Mouse (Mus musculus) c-Kit-positive CD71-negative TER-119-negative erythroid progenitor cells, embryonic 14.5 days (primary cell): ENCODE measurements around the gene Wdr63.
A peak's percentile ranks its signal among the peaks of the same experiment; 100 is the strongest.

Experiments used
- DNase-seq: peaks from one replicate; pipeline ENCODE4 v3.0.0-alpha.2; 2013; ENCODE audit warnings: low read depth

Gene Wdr63

GRCm38 (mm10) chr3:146122125-146122420 is 14.1 kb upstream of the Wdr63 start:
- no peak for DNase-seq

- no peak for DNase-seq
Observed at GRCm38 (mm10) chr3:146121310-146122124, 13.6 kb upstream of the Wdr63 start.

- no peak for DNase-seq
Observed at GRCm38 (mm10) chr3:146117997-146118457, 10.1 kb upstream of the Wdr63 start.

GRCm38 (mm10) chr3:146117258-146117996 is 9.5 kb upstream of the Wdr63 start, which contains the start of gene Mcoln3:
TSS of gene Mcoln3 (plus strand) at chr3:146117450.
- no peak for DNase-seq

GRCm38 (mm10) chr3:146110916-146111315 is 3.0 kb upstream of the Wdr63 start:
- DNase-seq: no peak

- no peak for DNase-seq
Observed at GRCm38 (mm10) chr3:146110358-146110757, 2.4 kb upstream of the Wdr63 start.

- no peak for DNase-seq
Observed at GRCm38 (mm10) chr3:146108945-146109344, 1.0 kb upstream of the Wdr63 start.

GRCm38 (mm10) chr3:146107116-146107849 is 647 bp downstream of the Wdr63 start:
- no peak for DNase-seq

- no peak for DNase-seq
Observed at GRCm38 (mm10) chr3:146102049-146102448, 5.9 kb downstream of the Wdr63 start.

- DNase-seq: no peak
Observed at GRCm38 (mm10) chr3:146099925-146100324, 8.0 kb downstream of the Wdr63 start.

- DNase-seq: no peak
Observed at GRCm38 (mm10) chr3:146097861-146098260, 10.1 kb downstream of the Wdr63 start.

GRCm38 (mm10) chr3:146096986-146097385 is 10.9 kb downstream of the Wdr63 start:
- no peak for DNase-seq

- no peak for DNase-seq
Observed at GRCm38 (mm10) chr3:146095066-146095465, 12.9 kb downstream of the Wdr63 start.

- no peak for DNase-seq
Observed at GRCm38 (mm10) chr3:146090988-146091657, 16.8 kb downstream of the Wdr63 start.

GRCm38 (mm10) chr3:146080241-146080640 is 27.7 kb downstream of the Wdr63 start:
- DNase-seq: no peak

GRCm38 (mm10) chr3:146072780-146073179 is 35.1 kb downstream of the Wdr63 start:
- DNase-seq: peak; percentile 25

- DNase-seq: no peak
Observed at GRCm38 (mm10) chr3:146069276-146069675, 38.7 kb downstream of the Wdr63 start.

GRCm38 (mm10) chr3:146063146-146063545 is 44.8 kb downstream of the Wdr63 start:
- no peak for DNase-seq

- no peak for DNase-seq
Observed at GRCm38 (mm10) chr3:146059356-146059926, 48.5 kb downstream of the Wdr63 start.

- peak; percentile 35 for DNase-seq
Observed at GRCm38 (mm10) chr3:146058263-146058662, 49.7 kb downstream of the Wdr63 start.

- no peak for DNase-seq
Observed at GRCm38 (mm10) chr3:146057131-146057530, 50.8 kb downstream of the Wdr63 start.

- DNase-seq: no peak
Observed at GRCm38 (mm10) chr3:146053873-146054272, 54.1 kb downstream of the Wdr63 start.
